Mouse (Mus musculus) embryonic fibroblast, embryonic 13.5 days (primary cell): ENCODE results near the gene Hist1h2bk.

Source experiments
- CTCF ChIP-seq: IDR thresholded peaks from 2 replicates; pipeline ENCODE4 v1.5.1; 2011; ENCODE audit warnings: mild to moderate bottlenecking, control low read depth, low read length, moderate library complexity, borderline replicate concordance; ENCODE audit not compliant: insufficient read depth
- POLR2A ChIP-seq: IDR thresholded peaks from 2 replicates; pipeline ENCODE4 v1.6.1; 2011; ENCODE audit warnings: low read depth, mild to moderate bottlenecking, control low read depth, low read length, moderate library complexity

DNA sequence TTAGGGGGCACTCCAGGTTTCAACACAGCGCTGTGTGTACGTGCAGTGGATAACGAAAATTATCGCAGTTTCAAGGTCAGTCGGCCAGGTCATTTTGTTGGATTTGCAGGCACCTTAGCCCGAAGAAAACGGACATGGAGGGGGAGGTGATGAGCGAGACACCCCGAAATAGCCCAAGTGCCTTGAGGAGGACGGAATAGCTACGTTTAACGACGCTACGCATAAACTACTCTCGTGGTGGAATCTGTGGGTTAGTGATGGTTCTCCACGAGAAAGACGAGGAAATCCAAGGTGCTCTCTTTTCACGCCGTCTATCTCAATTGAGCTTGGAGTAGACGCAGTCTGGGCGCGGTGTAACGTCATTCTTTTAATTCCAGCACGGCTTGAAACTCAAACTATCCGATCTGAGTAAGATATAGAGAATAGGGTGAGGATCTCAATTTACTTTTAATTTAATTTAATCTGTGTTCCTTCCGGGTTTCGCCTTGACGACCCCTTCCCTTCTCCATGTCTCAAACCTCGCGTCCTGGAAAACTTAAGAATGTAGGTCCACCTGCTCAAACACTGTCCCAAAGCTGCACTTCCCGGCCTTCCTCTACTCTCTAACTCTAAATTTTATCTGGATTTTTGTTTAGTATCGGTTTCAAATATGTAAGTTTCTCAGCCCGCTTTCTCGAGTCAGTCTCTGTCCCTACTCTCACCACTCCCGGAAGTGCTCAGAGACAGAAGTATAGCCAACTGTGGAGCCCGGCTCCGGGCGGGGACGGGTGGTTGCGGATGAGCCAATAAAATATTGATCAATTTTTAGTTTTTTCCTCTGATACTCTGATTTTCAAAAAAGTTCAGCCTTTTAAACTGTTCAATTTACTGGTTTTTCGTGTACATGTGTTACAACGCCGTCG is 15.5 kb upstream of the Hist1h2bk start:
- TF ChIP-seq CTCF: no peak
- no peak for TF ChIP-seq POLR2A
